Mouse (Mus musculus): Measurements from ENCODE around the gene Trim67. TPM values are rescaled to one million over a fixed set of nuclear protein-coding genes. Genes with fewer than 3 reads are reported as not detected.

The Trim67 gene
- polyA plus RNA-seq, 1 experiment from 2014 or later: 0.23 TPM

GRCm38 (mm10) chr8:124754101-124754791 is 38.6 kb upstream of the Trim67 start:
- WGBS: 18% methylated on average over 11 of the region's 11 CpGs

GRCm38 (mm10) chr8:124754792-124755190 is 38.1 kb upstream of the Trim67 start:
- WGBS: 25% methylated on average over 4 of the region's 4 CpGs
- H3K9me3 ChIP-seq (ENCODE audit: control insufficient read depth, low read length): no peaks in the 10 kb centered on the region
- H3K36me3 ChIP-seq (ENCODE audit: control insufficient read depth, insufficient read depth, low read length): no peaks in the 10 kb centered on the region
- H3K27ac ChIP-seq (replicated peaks): no peak overlapping the region
- H3K4me2 ChIP-seq (replicated peaks; ENCODE audit: low read depth): no peak overlapping the region
- H3K27me3 ChIP-seq (ENCODE audit: control insufficient read depth, insufficient read depth, low read length): no peaks in the 10 kb centered on the region
- no peak overlapping the region for H3K9ac ChIP-seq (ENCODE audit: low read length)
- no peak overlapping the region for H3K4me3 ChIP-seq (ENCODE audit: low read depth, low read length)
- no peak for DNase-seq (ENCODE audit: low spot score)
- TF ChIP-seq EP300 (optimal IDR thresholded peaks at IDR 0.05) (no peak), CTCF (IDR thresholded peaks at IDR 0.05; ENCODE audit: low read depth) (no peak)
- 0 out of 2 replicates have a peak, but pooled peaks cover 2% of the 10 kb centered on the region for H3K4me1 ChIP-seq (replicated peaks; ENCODE audit: control insufficient read depth, insufficient read depth)
- ATAC-seq (ENCODE audit: low FRiP score, low TSS enrichment): no peak

More at GRCm38 (mm10) chr8:124754101-124754791, 38.6 kb upstream of the Trim67 start:
- DNase-seq (ENCODE audit: low spot score) (no peak), ATAC-seq (ENCODE audit: low FRiP score, low TSS enrichment) (peak; percentile 22; the same call in 1 of the 2 replicates)
- Histone ChIP-seq H3K27ac (replicated peaks) (no peak overlapping the region), H3K4me1 (replicated peaks; ENCODE audit: control insufficient read depth, insufficient read depth) (0 out of 2 replicates have a peak, but pooled peaks cover 2% of the 10 kb centered on the region), H3K9me3 (ENCODE audit: control insufficient read depth, low read length) (no peaks in the 10 kb centered on the region), H3K27me3 (ENCODE audit: control insufficient read depth, insufficient read depth, low read length) (no peaks in the 10 kb centered on the region), H3K36me3 (ENCODE audit: control insufficient read depth, insufficient read depth, low read length) (no peaks in the 10 kb centered on the region), H3K4me3 (ENCODE audit: low read depth, low read length) (no peak overlapping the region), H3K9ac (ENCODE audit: low read length) (no peak overlapping the region), H3K4me2 (replicated peaks; ENCODE audit: low read depth) (no peak overlapping the region)
- TF ChIP-seq EP300 (optimal IDR thresholded peaks at IDR 0.05): no peak
- TF ChIP-seq CTCF (IDR thresholded peaks at IDR 0.05; ENCODE audit: low read depth): no peak

GRCm38 (mm10) chr8:124755481-124755880 is 37.4 kb upstream of the Trim67 start:
- ATAC-seq (ENCODE audit: low FRiP score, low TSS enrichment) (no peak), DNase-seq (ENCODE audit: low spot score) (no peak)
- Histone ChIP-seq H3K4me1 (replicated peaks; ENCODE audit: control insufficient read depth, insufficient read depth) (0 out of 2 replicates have a peak, but pooled peaks cover 2% of the 10 kb centered on the region), H3K27me3 (ENCODE audit: control insufficient read depth, insufficient read depth, low read length) (no peaks in the 10 kb centered on the region), H3K4me3 (ENCODE audit: low read depth, low read length) (no peak overlapping the region), H3K36me3 (ENCODE audit: control insufficient read depth, insufficient read depth, low read length) (no peaks in the 10 kb centered on the region), H3K27ac (replicated peaks) (no peak overlapping the region), H3K4me2 (replicated peaks; ENCODE audit: low read depth) (no peak overlapping the region), H3K9ac (ENCODE audit: low read length) (no peak overlapping the region), H3K9me3 (ENCODE audit: control insufficient read depth, low read length) (no peaks in the 10 kb centered on the region)
- TF ChIP-seq CTCF (IDR thresholded peaks at IDR 0.05; ENCODE audit: low read depth): no peak
- TF ChIP-seq EP300 (optimal IDR thresholded peaks at IDR 0.05): no peak
- 77% methylated on average over 8 of the region's 8 CpGs for WGBS

- Histone ChIP-seq H3K9me3 (ENCODE audit: control insufficient read depth, low read length) (no peaks in the 10 kb centered on the region), H3K9ac (ENCODE audit: low read length) (no peak overlapping the region), H3K27me3 (ENCODE audit: control insufficient read depth, insufficient read depth, low read length) (no peaks in the 10 kb centered on the region), H3K4me3 (ENCODE audit: low read depth, low read length) (no peak overlapping the region), H3K4me2 (replicated peaks; ENCODE audit: low read depth) (no peak overlapping the region), H3K27ac (replicated peaks) (no peak overlapping the region), H3K4me1 (replicated peaks; ENCODE audit: control insufficient read depth, insufficient read depth) (0 out of 2 replicates have a peak, but pooled peaks cover 2% of the 10 kb centered on the region), H3K36me3 (ENCODE audit: control insufficient read depth, insufficient read depth, low read length) (no peaks in the 10 kb centered on the region)
- DNase-seq (ENCODE audit: low spot score) (no peak), ATAC-seq (ENCODE audit: low FRiP score, low TSS enrichment) (no peak)
- WGBS: 75% methylated on average over 2 of the region's 2 CpGs
- TF ChIP-seq EP300 (optimal IDR thresholded peaks at IDR 0.05) (no peak), CTCF (IDR thresholded peaks at IDR 0.05; ENCODE audit: low read depth) (no peak)
These were observed 36.7 kb upstream of the Trim67 start for GRCm38 (mm10) chr8:124756153-124756552.

- H3K27ac ChIP-seq (replicated peaks): no peak overlapping the region
- H3K36me3 ChIP-seq (ENCODE audit: control insufficient read depth, insufficient read depth, low read length): no peaks in the 10 kb centered on the region
- DNase-seq (ENCODE audit: low spot score) (no peak), ATAC-seq (ENCODE audit: low FRiP score, low TSS enrichment) (no peak)
- H3K27me3 ChIP-seq (ENCODE audit: control insufficient read depth, insufficient read depth, low read length): no peaks in the 10 kb centered on the region
- H3K4me3 ChIP-seq (ENCODE audit: low read depth, low read length): no peak overlapping the region
- WGBS: 73% methylated on average over 5 of the region's 5 CpGs
- no peak overlapping the region for H3K4me2 ChIP-seq (replicated peaks; ENCODE audit: low read depth)
- no peak overlapping the region for H3K9ac ChIP-seq (ENCODE audit: low read length)
- TF ChIP-seq EP300 (optimal IDR thresholded peaks at IDR 0.05) (no peak), CTCF (IDR thresholded peaks at IDR 0.05; ENCODE audit: low read depth) (no peak)
- H3K4me1 ChIP-seq (replicated peaks; ENCODE audit: control insufficient read depth, insufficient read depth): 0 out of 2 replicates have a peak, but pooled peaks cover 2% of the 10 kb centered on the region
- no peaks in the 10 kb centered on the region for H3K9me3 ChIP-seq (ENCODE audit: control insufficient read depth, low read length)
These were observed 36.3 kb upstream of the Trim67 start for GRCm38 (mm10) chr8:124756601-124757000.

GRCm38 (mm10) chr8:124758544-124758943 is 34.3 kb upstream of the Trim67 start:
- Histone ChIP-seq H3K4me1 (replicated peaks; ENCODE audit: control insufficient read depth, insufficient read depth) (no peaks in the 10 kb centered on the region), H3K27me3 (ENCODE audit: control insufficient read depth, insufficient read depth, low read length) (no peaks in the 10 kb centered on the region), H3K9me3 (ENCODE audit: control insufficient read depth, low read length) (no peaks in the 10 kb centered on the region), H3K36me3 (ENCODE audit: control insufficient read depth, insufficient read depth, low read length) (no peaks in the 10 kb centered on the region), H3K27ac (replicated peaks) (no peak overlapping the region), H3K4me3 (ENCODE audit: low read depth, low read length) (no peak overlapping the region), H3K9ac (ENCODE audit: low read length) (no peak overlapping the region), H3K4me2 (replicated peaks; ENCODE audit: low read depth) (no peak overlapping the region)
- TF ChIP-seq CTCF (IDR thresholded peaks at IDR 0.05; ENCODE audit: low read depth) (peak; percentile 70), EP300 (optimal IDR thresholded peaks at IDR 0.05) (no peak)
- WGBS: 46% methylated on average over 3 of the region's 3 CpGs
- ATAC-seq (ENCODE audit: low FRiP score, low TSS enrichment) (no peak), DNase-seq (ENCODE audit: low spot score) (peak; percentile 47)
